Mouse (Mus musculus) midbrain, embryonic 16.5 days (tissue): Measurements from ENCODE around the gene Gm20388. TPM values are rescaled to one million over a fixed set of nuclear protein-coding genes. Genes with fewer than 3 reads are reported as not detected.
A peak's percentile ranks its signal among the peaks of the same experiment; 100 is the strongest.

Experiments
- ATAC-seq: fragments of 200-750 bp; cut with Nextera tagmentation; 2 replicates; pipeline ENCODE4 v1.8.0; 2017; ENCODE audit warnings: moderate TSS enrichment
- H3K27ac ChIP-seq: fragments of 300-500 bp; sonication (generic); 2 replicates; pipeline ENCODE4 v1.5.1; 2014; ENCODE audit warnings: mild to moderate bottlenecking, low read length, mixed read lengths
- H3K27me3 ChIP-seq: fragments of 300-500 bp; sonication (generic); 2 replicates; pipeline ENCODE4 v1.6.1; 2014; ENCODE audit warnings: low read depth, low read length, mixed read lengths; ENCODE audit not compliant: control insufficient read depth, insufficient read depth
- H3K36me3 ChIP-seq: fragments of 300-500 bp; sonication (generic); 2 replicates; pipeline ENCODE4 v1.6.1; 2014; ENCODE audit warnings: mild to moderate bottlenecking, low read length, moderate library complexity, mixed read lengths; ENCODE audit not compliant: control insufficient read depth, insufficient read depth
- H3K4me1 ChIP-seq: fragments of 300-500 bp; sonication (generic); 2 replicates; pipeline ENCODE4 v1.6.1; 2014; ENCODE audit warnings: mild to moderate bottlenecking, low read length, mixed read lengths; ENCODE audit not compliant: control insufficient read depth, insufficient read depth
- H3K4me2 ChIP-seq: fragments of 300-500 bp; sonication (generic); 2 replicates; pipeline ENCODE4 v1.6.1; 2014; ENCODE audit warnings: mild to moderate bottlenecking, low read length, mixed read lengths
- H3K4me3 ChIP-seq: fragments of 300-500 bp; sonication (generic); 2 replicates; pipeline ENCODE4 v1.5.1; 2014; ENCODE audit warnings: low read depth, mild to moderate bottlenecking, low read length, moderate library complexity, mixed read lengths
- H3K9ac ChIP-seq: fragments of 300-500 bp; sonication (generic); 2 replicates; pipeline ENCODE4 v1.6.1; 2014; ENCODE audit warnings: low read depth, low read length, mixed read lengths
- H3K9me3 ChIP-seq: fragments of 300-500 bp; sonication (generic); replicated peaks from 2 replicates; pipeline ENCODE4 v1.6.1; 2014; ENCODE audit warnings: mild to moderate bottlenecking, low read length, mixed read lengths; ENCODE audit not compliant: control insufficient read depth, poor library complexity, severe bottlenecking
- WGBS: fragments of 180-500 bp; shearing (Covaris S2); extraction: QIAGEN DNeasy Blood & Tissue Kit; methylation state at CpG from one replicate; pipeline ENCODE4 v1.1.7; 2014; 5-methylcytosine and 5-hydroxymethylcytosine counted together
- polyA plus RNA-seq: library from polyadenylated mRNA; unstranded; fragments of >200 nt; fragmentation: Nextera tagmentation; extraction: Ambion mirVana; gene quantifications from 2 replicates; pipeline ENCODE4 v1.2.1, GENCODE M21; 2015

The Gm20388 gene
- polyA plus RNA-seq, 1 experiment from 2014 or later: 7.5 TPM

GRCm38 (mm10) chr8:122920890-122921289 is 3010.2 kb downstream of the Gm20388 start:
- H3K9me3 ChIP-seq: no peaks in the 10 kb centered on the region
- peak overlapping the region; percentile 32 for H3K4me2 ChIP-seq
- WGBS: 41% methylated on average over 7 of the region's 7 CpGs
- no peak overlapping the region for H3K9ac ChIP-seq
- peak overlapping the region; percentile 48 for H3K27ac ChIP-seq
- ATAC-seq: peak; percentile 79; the same call in 1 of the 2 replicates
- no peak overlapping the region for H3K4me3 ChIP-seq
- H3K36me3 ChIP-seq: no peaks in the 10 kb centered on the region
- H3K4me1 ChIP-seq: peaks cover 61% of the 10 kb centered on the region
- H3K27me3 ChIP-seq: no peaks in the 10 kb centered on the region

GRCm38 (mm10) chr8:122922945-122923344 is 3012.3 kb downstream of the Gm20388 start:
- WGBS: 88% methylated on average over 3 of the region's 3 CpGs
- H3K4me2 ChIP-seq: no peak overlapping the region
- H3K4me3 ChIP-seq: no peak overlapping the region
- H3K27me3 ChIP-seq: no peaks in the 10 kb centered on the region
- H3K4me1 ChIP-seq: peaks cover 52% of the 10 kb centered on the region
- H3K9ac ChIP-seq: no peak overlapping the region
- no peak overlapping the region for H3K27ac ChIP-seq
- ATAC-seq: no peak
- no peaks in the 10 kb centered on the region for H3K9me3 ChIP-seq
- no peaks in the 10 kb centered on the region for H3K36me3 ChIP-seq

GRCm38 (mm10) chr8:122923431-122924090 is 3012.9 kb downstream of the Gm20388 start:
- Histone ChIP-seq H3K9ac (no peak overlapping the region), H3K4me2 (no peak overlapping the region), H3K27ac (0 out of 2 replicates have a peak overlapping the region, but pooled peaks have one; percentile 14), H3K4me3 (no peak overlapping the region), H3K4me1 (peaks cover 47% of the 10 kb centered on the region), H3K27me3 (no peaks in the 10 kb centered on the region), H3K36me3 (no peaks in the 10 kb centered on the region), H3K9me3 (no peaks in the 10 kb centered on the region)
- WGBS: 55% methylated on average over 7 of the region's 7 CpGs
- ATAC-seq: no peak

- no peaks in the 10 kb centered on the region for H3K27me3 ChIP-seq
- no peaks in the 10 kb centered on the region for H3K36me3 ChIP-seq
- H3K9ac ChIP-seq: no peak overlapping the region
- no peak overlapping the region for H3K27ac ChIP-seq
- no peaks in the 10 kb centered on the region for H3K9me3 ChIP-seq
- no peak overlapping the region for H3K4me2 ChIP-seq
- peaks cover 43% of the 10 kb centered on the region for H3K4me1 ChIP-seq
- 82% methylated on average over 6 of the region's 6 CpGs for WGBS
- ATAC-seq: no peak
- no peak overlapping the region for H3K4me3 ChIP-seq
Measured at GRCm38 (mm10) chr8:122924091-122924490, 3013.4 kb downstream of the Gm20388 start.

GRCm38 (mm10) chr8:122925939-122926722 is 3015.5 kb downstream of the Gm20388 start:
- Histone ChIP-seq H3K27me3 (no peaks in the 10 kb centered on the region), H3K9me3 (no peaks in the 10 kb centered on the region), H3K4me1 (peaks cover 30% of the 10 kb centered on the region), H3K4me3 (no peak overlapping the region), H3K36me3 (no peaks in the 10 kb centered on the region), H3K27ac (no peak overlapping the region), H3K9ac (no peak overlapping the region), H3K4me2 (no peak overlapping the region)
- 94% methylated on average over 8 of the region's 8 CpGs for WGBS
- ATAC-seq: no peak

DNA sequence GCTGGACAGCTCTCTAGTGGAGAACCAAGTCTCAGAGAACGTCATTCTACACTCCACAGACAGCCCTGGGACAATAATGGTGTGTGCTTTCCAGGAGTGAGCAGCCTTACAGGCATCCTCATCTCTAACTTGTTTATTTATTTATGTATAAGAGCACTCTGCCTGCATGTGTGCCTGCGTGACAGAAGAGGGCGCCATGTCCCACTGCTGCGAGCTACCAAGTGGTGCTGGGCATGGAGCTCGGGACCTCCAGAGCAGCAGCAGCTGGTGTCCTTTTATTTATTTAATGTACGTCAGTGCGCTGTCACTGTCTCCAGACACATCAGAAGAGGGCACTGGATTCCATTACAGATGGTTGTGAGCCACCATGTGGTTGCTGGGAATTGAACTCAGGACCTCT is 3016.1 kb downstream of the Gm20388 start:
- 81% methylated on average over 7 of the region's 7 CpGs for WGBS
- Histone ChIP-seq H3K36me3 (no peaks in the 10 kb centered on the region), H3K4me1 (peaks cover 26% of the 10 kb centered on the region), H3K9me3 (no peaks in the 10 kb centered on the region), H3K27ac (no peak overlapping the region), H3K9ac (no peak overlapping the region), H3K4me3 (no peak overlapping the region), H3K27me3 (no peaks in the 10 kb centered on the region), H3K4me2 (no peak overlapping the region)
- ATAC-seq: no peak

DNA sequence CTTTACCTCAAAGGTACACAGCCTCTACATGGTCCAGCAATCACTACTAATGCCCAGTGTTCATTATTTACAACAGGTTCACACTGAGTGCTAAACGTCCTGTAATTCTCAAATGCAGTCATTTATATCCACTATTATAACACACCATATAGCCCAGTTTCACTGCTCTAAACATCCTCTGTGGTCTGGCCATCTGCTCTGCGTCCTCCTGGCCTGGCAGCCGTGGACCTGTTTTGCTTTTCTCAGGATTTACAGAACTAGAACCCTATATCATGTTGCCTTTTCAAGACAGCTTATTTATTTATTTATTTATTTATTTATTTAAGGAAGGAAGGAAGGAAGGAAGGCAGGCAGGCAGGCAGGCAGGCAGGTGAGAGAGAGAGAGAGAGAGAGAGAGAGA is 3017.2 kb downstream of the Gm20388 start:
- Histone ChIP-seq H3K4me1 (peaks cover 24% of the 10 kb centered on the region), H3K9me3 (no peaks in the 10 kb centered on the region), H3K4me2 (no peak overlapping the region), H3K27ac (no peak overlapping the region), H3K36me3 (no peaks in the 10 kb centered on the region), H3K27me3 (no peaks in the 10 kb centered on the region), H3K4me3 (no peak overlapping the region), H3K9ac (no peak overlapping the region)
- ATAC-seq: no peak
- WGBS: 90% methylated on average over 3 of the region's 3 CpGs

DNA sequence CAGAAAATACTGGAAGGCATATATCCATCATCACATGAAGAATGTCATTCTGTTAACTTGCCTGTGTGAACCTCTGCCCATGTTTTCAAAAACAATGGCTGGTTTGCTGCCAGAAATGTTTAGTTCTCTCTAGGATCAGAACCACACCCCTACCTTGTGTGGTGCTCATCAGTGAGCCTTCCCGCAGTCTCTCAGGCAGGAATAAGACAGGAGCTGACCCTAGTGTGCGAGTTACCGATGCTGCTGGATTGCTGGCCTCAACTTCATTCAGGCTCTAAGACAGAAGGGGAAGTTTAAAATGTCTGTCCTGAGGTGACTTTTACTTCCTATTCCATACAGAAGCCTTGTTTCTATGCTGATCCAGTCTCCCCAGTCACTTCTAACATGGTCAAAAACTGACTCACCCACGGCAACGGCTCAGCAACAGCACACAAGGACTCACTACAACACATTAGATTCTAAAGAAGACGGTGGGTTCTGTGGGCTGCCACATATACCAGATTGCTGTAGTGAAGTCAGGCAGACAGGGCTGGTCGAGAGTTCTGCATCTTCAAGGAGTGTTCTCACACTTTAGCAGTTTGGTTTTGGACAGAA is 3018.1 kb downstream of the Gm20388 start:
- WGBS: 89% methylated on average over 7 of the region's 7 CpGs
- H3K9ac ChIP-seq: no peak overlapping the region
- no peaks in the 10 kb centered on the region for H3K36me3 ChIP-seq
- ATAC-seq: no peak
- H3K27ac ChIP-seq: no peak overlapping the region
- no peaks in the 10 kb centered on the region for H3K9me3 ChIP-seq
- no peak overlapping the region for H3K4me3 ChIP-seq
- H3K4me2 ChIP-seq: no peak overlapping the region
- no peaks in the 10 kb centered on the region for H3K27me3 ChIP-seq
- H3K4me1 ChIP-seq: peaks cover 18% of the 10 kb centered on the region
